Mouse (Mus musculus) layer of hippocampus, adult 8-10 months (tissue): ENCODE measurements at regions not wholly inside any gene's neighbourhood (a gene's known extent, or its start where the extent isn't known, plus 50 kb on each side); places are given as distances from the start of the nearest gene placed in this dataset.

Experiments
- DNase-seq, 2 experiments: peaks; one replicate each; pipeline ENCODE4 v3.0.0; 2022; ENCODE audit warnings: low spot score in 2 of 2

GRCm38 (mm10) chr6:98767858-98768336 is 425.3 kb upstream of the Gm765 start:
- peak in 1 of 2 experiments; percentile 17 for DNase-seq

- no peak for DNase-seq
Measured at GRCm38 (mm10) chr6:98754487-98754886, 411.9 kb upstream of the Gm765 start.

GRCm38 (mm10) chr6:98748618-98749017 is 406.1 kb upstream of the Gm765 start:
- DNase-seq, result no peak

DNA sequence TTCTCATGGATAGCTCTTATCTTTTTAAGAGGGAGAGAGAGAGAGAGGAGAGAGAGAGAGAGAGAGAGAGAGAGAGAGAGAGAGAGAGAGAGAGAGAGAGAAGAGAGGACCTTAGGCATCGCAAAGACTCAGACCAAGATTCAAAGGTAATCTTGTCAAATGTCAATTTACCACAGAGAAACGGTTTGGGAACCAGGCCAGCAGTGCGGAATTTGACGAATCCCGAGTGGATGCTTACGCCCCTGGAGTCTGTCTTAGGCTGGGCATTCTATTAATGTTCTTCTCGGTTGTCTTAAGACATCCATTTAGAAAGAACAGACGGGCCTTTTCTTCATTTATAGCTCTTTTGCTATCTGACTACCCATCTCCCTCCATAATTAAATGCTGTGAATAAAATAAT is 404.4 kb upstream of the Gm765 start:
- DNase-seq, result no peak

DNA sequence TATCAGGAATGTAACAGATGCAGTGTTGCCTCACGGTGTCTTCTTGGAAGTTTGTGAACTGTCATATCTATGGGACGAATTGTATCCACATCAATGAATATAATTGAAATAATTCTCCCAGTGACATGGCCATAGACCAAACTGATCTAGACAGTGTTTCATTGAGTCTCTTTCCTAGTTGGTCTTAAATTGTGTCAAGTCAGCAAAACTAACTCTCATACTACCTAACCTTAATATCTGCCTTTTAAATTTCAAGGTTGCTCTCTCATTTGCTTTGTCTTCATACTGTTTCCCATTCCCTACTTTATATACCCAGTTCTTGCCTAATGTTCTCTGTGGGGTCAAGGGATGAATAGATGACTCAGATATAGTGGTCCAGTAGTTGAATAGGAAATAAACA is 397.9 kb upstream of the Gm765 start:
- DNase-seq, result no peak

DNA sequence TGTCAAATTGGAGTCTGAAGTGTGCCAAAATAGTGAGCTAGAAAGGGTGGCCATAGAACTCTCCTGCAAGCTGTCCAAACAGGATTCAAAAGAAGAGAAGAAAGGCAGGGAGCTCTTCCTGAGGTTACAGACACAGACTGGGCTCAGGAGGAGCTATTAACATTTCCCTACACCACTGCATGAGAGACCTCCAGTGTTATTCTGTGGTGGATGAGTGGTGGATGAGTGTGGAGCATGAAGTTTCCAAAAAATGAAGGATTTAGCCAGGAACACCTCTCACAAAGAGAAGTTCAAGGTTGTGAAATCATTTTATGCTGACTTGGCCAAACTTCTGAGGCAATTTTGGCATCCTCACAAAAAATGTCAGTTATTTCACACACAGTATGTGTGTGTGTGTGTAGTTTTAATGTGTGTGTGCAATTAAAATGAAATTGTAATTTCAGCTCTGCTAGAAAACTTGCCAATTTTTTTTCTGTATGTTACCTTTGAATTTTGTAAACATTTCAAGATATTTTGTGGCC is 388.5 kb upstream of the Gm765 start:
- no peak for DNase-seq

GRCm38 (mm10) chr6:98726605-98727144 is 384.1 kb upstream of the Gm765 start:
- DNase-seq, result no peak

- no peak for DNase-seq
Measured at GRCm38 (mm10) chr6:98704887-98705622, 362.5 kb upstream of the Gm765 start.

GRCm38 (mm10) chr6:98697571-98697970 is 355.0 kb upstream of the Gm765 start:
- no peak for DNase-seq

DNA sequence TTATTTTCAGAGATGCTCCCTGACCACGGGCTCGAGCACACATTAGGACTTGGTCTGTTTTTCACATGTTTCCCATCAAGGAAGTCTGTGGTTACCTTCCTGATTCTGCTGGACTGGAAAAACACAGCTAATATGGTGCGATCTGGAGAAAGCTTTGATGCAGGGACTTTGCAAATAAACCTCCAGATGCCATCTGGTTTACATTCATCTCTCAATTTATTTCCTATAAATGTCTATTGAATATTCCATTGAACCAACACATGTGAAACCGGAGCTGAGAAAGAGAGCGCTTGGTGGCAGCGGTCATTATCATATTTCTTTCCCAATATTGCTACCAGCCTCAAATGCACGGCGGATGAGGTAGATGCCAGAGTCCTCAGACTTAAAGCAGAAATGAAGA is 350.9 kb upstream of the Gm765 start:
- no peak for DNase-seq

GRCm38 (mm10) chr6:98690133-98690532 is 347.6 kb upstream of the Gm765 start:
- DNase-seq, result no peak

- peak; percentile 34 to 52 for DNase-seq
Measured at GRCm38 (mm10) chr6:98689395-98689794, 346.8 kb upstream of the Gm765 start.

- DNase-seq, result no peak
Measured at GRCm38 (mm10) chr6:98688624-98689023, 346.1 kb upstream of the Gm765 start.

DNA sequence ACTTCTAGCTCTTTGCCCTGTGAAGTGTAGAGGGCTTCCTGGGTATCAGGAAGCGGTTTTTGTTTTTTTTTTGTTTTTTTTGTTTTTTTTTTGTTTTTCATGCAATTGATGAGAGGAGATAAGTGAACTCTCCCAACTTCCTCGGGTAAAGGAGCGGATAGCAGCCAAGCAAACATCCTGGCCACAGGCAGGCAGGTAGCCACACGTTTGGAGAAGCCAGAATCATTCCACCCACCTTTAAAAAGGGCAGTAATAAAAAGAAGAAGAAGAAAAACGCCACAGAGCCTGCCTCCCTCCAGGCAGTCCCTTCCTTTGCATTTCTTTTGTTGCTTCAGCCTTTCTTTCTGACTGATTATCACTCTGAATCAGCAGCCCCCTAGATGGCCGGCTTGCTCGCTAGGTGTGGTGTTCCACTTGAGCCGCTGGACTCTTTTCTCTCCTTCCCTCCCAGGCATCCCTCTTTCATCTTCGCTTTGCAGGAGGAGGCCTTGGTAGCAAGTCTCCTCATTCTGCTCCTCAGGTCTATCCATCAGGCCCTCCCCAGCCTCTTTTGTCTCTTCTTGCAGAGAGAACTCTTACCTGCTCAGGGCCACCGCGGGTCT is 323.9 kb upstream of the Gm765 start:
- no peak for DNase-seq

GRCm38 (mm10) chr6:98651827-98652226 is 309.3 kb upstream of the Gm765 start:
- DNase-seq, result no peak

- DNase-seq, result no peak
Measured at GRCm38 (mm10) chr6:98651315-98651714, 308.8 kb upstream of the Gm765 start.

GRCm38 (mm10) chr6:98640316-98640715 is 297.8 kb upstream of the Gm765 start:
- DNase-seq, result no peak

DNA sequence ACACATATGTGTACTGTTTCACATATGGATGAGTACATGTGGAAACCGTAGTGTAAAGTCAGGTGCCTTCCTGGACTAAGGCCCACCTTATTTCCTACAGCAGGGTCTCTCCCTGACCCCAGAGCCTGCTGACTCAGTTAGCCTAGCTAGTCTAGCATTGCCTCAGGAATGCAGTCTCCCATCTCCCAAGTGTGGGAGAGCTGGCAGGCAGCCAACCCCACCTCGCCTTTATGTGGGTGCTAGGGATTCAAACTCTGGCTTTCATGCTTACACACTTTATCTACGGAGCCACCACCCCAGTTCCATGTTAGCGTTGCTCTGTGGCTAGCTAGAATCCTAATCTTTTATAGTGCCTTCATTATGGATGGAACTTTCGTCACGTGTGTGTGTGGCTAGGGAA is 293.3 kb upstream of the Gm765 start:
- no peak for DNase-seq

DNA sequence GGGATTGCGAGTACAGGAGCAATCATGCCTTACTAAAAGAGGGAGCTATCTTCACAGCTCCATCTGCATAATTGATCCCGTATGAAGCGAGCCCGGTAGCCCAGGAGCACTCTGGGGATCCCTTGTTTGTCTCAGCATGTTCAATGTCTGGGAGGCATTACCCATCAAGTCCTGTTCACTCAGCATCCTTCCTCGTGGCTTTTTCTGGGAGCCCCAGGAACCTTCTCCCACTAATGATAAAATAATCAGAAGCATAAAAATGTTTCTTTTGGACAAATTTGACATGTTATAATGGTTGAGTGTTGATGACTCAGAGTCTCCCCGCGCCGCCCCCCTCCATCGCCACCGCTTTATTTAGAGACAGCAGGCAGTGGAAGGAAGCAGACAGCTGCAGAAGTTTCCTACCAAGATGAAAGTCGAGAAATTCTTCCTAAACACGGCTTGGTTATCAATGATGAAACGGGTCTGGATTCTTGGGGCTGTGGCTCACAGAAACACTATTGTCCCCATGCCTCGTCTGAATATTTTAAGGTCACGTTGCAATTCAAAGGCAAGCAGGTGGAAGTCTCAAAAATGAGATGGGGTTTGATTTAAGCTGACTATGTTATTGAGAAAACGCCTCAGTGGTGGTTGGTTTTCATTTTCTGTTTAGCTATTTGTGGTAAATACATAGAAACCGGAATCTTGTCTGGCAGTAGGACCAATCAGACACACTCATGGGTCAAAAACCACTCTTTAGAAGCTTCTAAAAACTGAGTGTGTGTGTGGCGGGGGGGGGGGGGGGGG is 289.9 kb upstream of the Gm765 start:
- peak; percentile 33 to 38 for DNase-seq

DNA sequence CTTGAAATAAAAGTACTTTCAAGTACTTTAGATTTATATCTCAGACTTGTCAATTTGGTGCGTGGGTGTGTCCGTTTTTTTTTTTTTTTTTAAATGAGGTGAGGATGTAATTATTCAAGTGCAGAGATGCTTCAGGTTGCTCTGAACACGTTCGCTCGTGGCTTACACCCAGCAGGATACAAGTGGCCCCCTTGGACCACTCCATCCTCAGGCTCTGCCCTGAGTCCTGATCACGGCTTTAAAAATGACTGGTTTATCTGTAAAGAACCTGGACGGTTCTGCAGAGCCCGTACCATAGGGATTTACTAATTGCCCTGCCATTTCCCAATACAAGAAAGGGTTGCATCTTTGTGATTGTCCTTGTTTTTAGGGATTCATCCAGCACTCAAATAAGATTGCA is 288.7 kb upstream of the Gm765 start:
- DNase-seq, result no peak

DNA sequence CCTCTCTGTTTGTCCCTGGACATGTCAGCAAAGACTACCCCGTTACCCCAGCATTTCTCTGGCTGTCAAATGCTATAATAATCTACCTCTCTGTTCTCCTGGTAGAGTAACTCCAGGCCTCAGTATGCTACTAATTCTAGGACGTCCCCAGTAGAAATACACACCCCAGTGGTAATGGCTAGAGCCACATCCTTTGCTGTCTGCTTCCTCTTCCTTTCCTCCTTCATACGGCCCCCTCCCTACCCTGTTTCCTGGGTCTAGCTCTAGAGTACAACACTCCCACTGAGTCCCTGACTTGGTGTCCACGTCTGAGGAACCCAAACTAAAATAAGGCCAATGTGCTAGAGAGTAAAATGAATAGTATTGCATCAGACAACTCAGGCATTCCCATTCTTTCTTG is 287.1 kb upstream of the Gm765 start:
- DNase-seq, result no peak

- no peak for DNase-seq
Measured at GRCm38 (mm10) chr6:98626435-98626834, 283.9 kb upstream of the Gm765 start.
